Mouse (Mus musculus) brain, embryonic 14.5 days (tissue): Measurements from ENCODE around the gene C2cd3. TPM values are rescaled to one million over a fixed set of nuclear protein-coding genes. Genes with fewer than 3 reads are reported as not detected.
"Not testable (repeated sequence)": the region's sequence is repeated elsewhere in the genome, so short reads cannot be mapped to it uniquely, and the experiment has no call there.

Experiments
- DNase-seq: peaks from one replicate; pipeline ENCODE4 v3.0.0-alpha.2; 2011; ENCODE audit warnings: low read depth
- CTCF ChIP-seq: fragments of 200-500 bp; IDR thresholded peaks from 2 replicates; pipeline ENCODE4 v1.5.1; 2012; ENCODE audit warnings: inconsistent platforms, mild to moderate bottlenecking, moderate library complexity, borderline replicate concordance; ENCODE audit not compliant: insufficient read depth, insufficient read length; ENCODE audit errors: extremely low read depth
- POLR2A ChIP-seq: fragments of 200-500 bp; IDR thresholded peaks from 2 replicates; pipeline ENCODE4 v1.6.1; 2012; ENCODE audit warnings: mild to moderate bottlenecking, inconsistent platforms, borderline replicate concordance; ENCODE audit not compliant: poor library complexity, insufficient read depth, insufficient read length, severe bottlenecking; ENCODE audit errors: extremely low read depth
- polyA plus RNA-seq: library from polyadenylated mRNA; depleted of rRNA; stranded (reverse); fragments of >200 nt; gene quantifications from 2 replicates; pipeline ENCODE4 v1.2.3, GENCODE M21; 2012

The C2cd3 gene
- polyA plus RNA-seq, 1 experiment, result 38.3 TPM

DNA sequence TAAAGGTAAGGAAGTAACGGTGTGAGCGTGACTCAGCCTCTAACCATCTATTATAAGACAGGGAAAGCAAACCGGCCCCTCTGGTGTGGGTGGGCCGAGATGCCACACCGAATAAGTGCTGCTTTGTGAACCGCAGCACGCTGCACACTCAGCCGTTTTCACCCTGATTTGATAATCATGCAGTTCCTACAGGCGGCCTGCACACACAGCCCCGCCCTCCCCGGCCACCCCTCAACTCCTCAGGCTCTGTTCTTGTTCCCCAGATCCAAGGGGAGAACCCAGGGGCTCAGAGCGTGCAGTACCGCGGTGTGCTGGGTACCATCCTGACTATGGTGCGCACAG, 107.8 kb downstream of the C2cd3 start:
- DNase-seq, result no peak
- no peak for TF ChIP-seq CTCF

DNA sequence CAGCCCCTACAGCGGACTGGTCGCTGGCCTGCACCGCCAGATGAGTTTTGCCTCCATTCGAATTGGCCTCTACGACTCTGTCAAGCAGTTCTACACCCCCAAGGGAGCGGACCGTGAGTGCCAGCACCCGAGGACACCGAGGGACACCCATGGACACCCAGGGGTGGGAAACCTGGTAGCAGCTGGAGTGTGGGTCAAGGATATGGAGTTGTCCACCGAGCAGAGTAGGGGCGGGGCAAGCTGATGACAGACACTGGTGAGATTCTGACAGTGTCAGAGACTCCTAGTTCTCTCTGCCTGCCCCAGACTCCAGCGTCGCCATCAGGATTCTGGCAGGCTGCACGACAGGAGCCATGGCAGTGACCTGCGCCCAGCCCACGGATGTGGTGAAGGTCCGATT, 108.1 kb downstream of the C2cd3 start:
- TF ChIP-seq CTCF, result no peak
- no peak for TF ChIP-seq POLR2A
- no peak for DNase-seq

DNA sequence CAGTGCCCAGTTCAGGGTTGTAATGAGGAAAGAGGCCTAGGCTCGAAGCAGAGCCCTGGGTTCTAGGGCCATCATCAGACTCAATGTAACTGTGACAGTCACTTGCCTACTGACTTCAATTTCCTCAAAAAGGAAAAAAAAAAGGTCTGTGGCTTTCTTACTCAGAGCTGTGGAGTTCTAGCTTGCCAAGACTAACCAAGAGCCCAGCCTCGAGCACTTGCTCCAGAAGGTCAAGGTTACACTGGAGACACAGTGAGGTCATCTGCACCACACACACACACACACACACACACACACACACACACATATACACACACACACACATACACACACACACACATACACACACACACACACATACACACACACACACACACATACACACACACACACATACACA, 110.0 kb downstream of the C2cd3 start:
- not testable (repeated sequence) for DNase-seq

DNA sequence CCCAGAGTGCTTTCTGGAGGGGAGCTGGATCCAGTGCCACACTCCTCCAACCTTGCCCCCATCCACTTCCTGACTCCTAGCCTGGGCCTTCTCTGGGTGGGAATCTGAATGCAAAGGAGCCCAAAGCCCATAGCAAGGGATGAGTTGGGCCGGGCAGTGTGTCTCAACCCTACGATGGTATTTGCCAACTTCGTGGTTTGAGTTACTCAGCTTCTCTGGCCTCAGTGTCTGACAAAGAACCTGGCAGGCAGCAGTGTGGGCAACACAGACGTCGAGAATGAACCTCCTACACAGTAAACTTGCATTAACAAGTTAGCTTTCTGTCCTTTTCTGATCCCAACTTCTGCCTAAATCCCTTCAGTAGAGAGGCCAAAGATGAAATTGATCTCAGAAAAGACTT, 112.5 kb downstream of the C2cd3 start:
- TF ChIP-seq POLR2A (no peak), CTCF (no peak)
- no peak for DNase-seq

DNA sequence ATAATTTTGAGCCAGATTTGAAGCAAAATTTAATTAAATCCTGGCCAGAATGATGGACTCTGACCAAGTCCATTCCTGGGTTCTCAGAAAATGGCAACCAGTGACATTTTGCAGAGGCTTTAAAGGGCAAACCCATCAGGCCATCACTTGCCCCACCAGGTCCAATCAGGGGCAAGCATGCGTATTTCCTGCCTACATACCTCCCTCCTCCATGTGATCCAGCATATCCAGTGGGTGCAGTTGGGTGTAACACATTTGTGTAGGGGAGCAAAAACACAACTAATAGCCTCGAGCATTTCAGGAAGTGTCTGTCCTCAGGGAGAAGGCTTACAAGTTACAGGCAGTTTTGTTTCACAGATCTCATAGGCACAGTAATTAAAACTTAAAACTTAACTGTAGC, 115.3 kb downstream of the C2cd3 start:
- TF ChIP-seq CTCF (no peak), POLR2A (no peak)
- DNase-seq, result no peak

DNA sequence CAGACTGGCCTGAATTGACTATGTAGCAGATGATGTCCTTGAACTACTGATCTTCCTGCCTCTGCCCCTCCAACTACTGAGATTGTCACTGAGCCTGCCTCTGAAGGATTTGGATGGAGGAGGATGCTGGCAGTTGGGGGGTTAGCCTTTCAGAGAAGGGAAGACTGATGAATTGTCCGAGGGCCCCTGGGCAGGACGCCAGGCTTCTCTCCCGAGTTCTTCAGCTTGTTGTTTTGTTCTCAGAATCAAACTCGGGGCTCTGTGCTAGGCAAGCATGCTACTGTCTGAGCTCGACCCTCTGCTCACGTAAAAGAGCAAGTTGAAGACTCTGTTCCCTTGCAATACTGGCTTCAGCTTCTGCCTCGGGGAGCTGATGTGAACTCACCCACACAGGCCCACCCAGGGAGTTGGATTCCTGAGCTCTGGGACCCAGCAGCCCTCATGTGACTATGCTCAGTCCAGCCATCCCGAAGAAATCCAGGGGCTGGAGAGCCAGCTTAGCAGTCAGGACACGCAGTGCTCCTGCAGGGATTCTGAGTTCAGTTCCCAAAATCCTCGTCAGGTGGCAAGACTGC, 116.5 kb downstream of the C2cd3 start:
- TF ChIP-seq CTCF (no peak), POLR2A (no peak)
- DNase-seq, result peak; percentile 84

DNA sequence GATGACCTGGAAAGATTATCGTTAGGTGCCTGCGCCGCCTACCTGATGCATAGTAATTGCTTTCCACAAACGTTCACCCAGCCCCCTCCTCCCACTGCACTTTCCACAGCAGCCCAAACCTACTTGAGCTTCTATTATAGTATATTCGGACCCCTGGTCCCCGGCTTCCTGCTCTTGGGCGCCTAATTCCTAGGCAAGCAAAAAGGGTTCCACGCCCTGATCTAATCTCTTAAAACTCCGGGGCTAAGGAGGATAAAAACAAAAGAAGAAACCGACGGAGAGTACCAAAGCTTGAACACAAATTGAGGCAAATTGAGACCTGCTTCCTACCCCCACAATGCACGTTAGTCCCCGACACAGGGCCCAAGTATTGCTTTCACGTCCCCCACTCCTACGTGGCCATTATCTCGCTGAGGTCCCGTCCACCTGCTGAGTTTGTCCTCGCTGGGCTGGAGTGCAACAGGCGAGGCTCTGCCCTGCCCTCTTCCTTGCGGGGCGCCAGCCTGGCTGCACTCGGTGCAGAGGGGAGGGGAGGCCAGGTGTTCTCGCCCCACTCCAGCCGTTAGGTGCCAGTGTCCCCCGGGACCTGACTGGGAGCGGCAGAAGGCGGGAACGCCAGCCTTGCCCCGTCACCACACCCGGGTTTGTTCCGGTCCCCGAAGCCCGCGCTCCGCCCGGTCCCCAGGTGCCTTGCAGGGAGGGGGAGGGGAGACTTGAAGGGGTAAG, 120.5 kb downstream of the C2cd3 start:
- no peak for TF ChIP-seq CTCF
- no peak for TF ChIP-seq POLR2A
- DNase-seq, result no peak

DNA sequence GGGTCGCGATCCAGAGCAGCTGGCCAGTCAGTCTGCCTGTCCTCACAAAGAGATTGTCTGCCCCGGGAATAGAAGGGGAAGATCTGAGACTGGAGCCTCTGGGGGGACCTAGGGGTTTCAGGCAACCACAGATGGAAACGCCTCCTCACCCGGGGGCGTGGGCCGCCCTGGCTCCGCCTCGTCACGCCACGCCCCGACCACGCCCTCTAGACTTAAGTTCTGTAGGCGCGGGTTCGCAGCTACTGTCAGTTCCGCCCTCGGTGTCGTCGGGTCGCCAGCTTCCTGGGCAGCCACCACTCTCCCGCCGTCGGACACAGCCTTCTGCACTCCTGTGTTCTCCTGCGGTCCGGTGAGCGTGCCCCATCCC, 121.1 kb downstream of the C2cd3 start, which contains the start of gene Ucp2:
TSS of gene Ucp2 (plus strand) at position 221 of the 367 bp plus-strand sequence.
- peak; percentile 77 for DNase-seq

DNA sequence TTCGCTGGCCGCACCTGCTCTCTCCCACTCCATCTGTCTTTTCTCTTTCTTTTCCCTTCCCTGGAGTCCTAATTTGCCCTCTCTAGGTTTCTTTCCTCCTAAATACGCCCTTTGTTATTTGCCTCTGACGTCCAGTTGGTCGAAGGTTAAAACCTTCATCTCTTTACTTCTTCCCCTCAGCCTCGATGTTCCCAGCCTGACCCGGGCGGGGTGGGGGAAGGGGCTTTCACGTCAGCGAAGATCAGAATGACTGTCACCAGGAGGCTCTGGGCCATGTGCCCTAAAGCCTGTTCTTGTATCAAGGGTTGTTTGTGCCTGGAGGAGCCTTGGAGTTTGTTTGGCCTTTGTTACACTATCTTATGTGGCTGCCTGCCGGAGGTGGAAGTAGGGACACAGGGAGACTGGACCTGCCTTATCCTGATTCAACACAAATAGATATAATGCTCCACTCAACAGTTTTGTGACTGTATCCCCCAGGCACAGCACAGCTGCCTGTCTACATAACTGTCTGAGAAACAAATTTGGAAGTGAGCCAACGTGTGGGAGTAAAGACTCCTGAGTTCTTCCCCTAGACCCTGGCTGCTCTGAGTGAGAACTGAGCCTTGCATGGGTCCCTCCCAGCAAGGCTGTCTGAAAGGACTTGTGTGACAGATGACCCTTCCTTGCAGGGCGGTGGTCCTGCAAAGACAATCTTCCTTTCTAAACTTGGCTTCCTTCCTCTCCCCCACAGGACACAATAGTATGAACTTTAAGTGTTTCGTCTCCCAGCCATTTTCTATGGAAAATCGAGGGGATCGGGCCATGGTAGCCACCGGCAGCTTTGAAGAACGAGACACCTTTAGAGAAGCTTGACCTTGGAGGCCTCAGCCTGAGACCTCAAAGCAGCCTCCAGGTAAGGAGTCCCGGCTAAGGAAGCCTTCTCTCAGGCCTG, 121.7 kb downstream of the C2cd3 start:
- DNase-seq, result peak; percentile 72
- TF ChIP-seq POLR2A (no peak), CTCF (no peak)

More for the DNA sequence above, 121.1 kb downstream of the C2cd3 start, which contains the start of gene Ucp2:
- TF ChIP-seq POLR2A, result no peak
- TF ChIP-seq CTCF, result no peak

DNA sequence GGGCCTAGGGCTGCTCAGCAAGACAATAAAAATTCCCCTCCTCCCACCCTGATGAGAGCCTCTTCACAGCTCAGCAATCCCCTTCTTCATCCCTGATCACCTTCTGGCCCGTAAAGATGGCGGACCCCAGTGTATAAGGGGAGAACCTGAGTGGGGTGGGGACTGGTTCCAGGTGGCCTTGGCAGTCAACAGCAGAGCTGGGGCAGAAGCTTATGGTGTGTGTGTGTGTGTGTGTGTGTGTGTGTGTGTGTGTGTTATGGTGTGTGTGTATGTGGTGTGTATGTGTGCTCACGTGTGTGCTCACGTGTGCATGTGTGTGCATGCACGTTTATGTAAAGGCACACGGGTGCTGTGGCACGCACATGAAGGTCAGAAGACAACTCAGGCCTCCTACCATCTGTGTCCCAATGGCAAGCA, 122.4 kb downstream of the C2cd3 start:
- TF ChIP-seq POLR2A, result no peak
- TF ChIP-seq CTCF, result no peak
- no peak for DNase-seq

DNA sequence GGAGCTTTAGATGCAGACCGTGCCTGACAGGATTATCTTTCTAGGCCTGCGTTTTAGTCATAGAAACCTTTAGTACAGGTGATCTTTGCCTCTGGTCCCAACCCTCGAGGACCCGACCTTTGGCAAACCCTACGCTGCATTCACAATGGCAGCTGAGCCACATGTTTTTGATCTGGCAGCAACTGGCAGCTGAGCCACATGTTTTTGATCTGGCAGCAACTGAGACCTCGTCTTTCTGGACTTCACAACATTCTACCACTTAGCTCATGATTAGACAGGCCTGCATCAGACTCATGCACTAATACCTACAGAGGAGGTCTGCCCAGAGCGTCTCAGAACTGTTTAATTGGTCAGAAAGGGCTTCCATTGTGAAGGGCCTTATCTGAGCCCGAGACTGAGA, 123.0 kb downstream of the C2cd3 start:
- no peak for DNase-seq
- no peak for TF ChIP-seq POLR2A
- no peak for TF ChIP-seq CTCF

DNA sequence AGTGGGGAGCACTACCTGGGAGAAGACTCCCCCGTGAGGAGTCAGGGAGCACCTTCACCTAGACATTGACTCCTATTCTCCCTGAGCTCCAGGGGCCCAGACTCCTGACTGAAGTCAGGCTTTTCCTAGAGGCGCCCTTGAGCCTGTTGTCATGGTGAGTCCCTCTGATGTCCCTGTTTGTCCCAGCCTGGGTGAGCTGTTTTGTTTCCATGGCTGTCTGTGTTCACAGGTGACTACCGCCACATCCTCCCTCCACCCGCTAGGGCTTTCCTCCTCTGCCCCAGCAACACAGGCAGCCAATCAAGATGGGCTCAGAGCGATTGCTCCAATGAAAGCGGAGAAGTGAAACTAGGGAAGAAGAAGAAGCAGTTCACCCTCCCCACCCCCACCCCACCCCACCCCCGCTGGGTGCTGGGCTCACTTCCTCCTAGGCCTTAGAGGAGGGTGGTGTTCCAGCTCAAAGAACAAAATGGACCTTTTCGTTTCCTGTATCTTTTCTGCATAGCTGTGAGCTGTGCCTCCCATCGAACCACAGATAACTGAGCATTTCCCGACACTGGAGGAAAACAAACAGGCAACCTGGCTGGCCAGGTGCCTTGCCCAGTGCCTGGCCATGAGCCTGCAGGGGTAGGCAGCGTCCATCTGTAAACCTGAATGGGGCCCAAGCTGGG, 123.7 kb downstream of the C2cd3 start:
- no peak for TF ChIP-seq CTCF
- TF ChIP-seq POLR2A, result no peak

DNA sequence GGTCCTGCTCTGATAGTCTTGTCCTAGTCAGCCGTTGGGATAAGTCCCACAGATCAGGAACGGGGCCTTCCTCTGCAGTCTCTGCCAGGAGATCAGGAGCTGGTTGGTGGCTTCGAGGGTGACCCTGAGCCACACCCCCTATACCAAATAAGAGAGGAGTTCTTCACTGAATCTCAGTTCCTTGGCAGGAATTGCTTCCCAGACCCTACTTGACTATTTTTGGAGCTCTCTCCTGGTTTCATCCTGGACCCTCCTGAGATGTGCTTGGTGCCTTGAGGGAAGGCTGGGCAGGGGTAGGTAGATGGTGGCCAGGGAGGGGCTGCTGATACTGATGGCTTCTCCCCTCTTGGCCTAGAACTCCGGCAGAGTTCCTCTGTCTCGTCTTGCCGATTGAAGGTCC, 124.3 kb downstream of the C2cd3 start:
- DNase-seq, result no peak
- no peak for TF ChIP-seq POLR2A
- no peak for TF ChIP-seq CTCF

More for the DNA sequence above, 123.7 kb downstream of the C2cd3 start:
- peak; percentile 90 for DNase-seq
